Mouse (Mus musculus): ENCODE data around the gene Dnajc25.

The Dnajc25 gene

DNA sequence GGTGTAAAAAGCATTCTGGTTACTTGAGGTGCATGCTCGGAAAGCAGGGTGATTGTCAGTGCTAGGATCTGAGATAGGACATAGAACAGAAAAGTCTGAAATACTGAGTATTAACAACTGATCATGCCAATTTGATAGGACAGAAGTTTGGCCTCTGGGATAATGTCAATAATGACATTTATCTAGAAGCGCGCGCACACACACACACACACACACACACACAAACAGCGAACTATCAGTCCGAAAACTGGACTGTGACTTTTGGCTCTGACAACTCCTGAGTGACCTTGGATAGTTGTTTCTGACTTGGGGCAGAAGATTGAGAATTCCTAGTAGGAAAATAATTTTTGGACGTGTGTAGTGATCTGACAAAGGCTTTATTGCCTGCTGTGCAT is 8.9 kb downstream of the Dnajc25 start:
- no peak for DNase-seq (ENCODE audit: extremely low spot score, low spot score)

DNA sequence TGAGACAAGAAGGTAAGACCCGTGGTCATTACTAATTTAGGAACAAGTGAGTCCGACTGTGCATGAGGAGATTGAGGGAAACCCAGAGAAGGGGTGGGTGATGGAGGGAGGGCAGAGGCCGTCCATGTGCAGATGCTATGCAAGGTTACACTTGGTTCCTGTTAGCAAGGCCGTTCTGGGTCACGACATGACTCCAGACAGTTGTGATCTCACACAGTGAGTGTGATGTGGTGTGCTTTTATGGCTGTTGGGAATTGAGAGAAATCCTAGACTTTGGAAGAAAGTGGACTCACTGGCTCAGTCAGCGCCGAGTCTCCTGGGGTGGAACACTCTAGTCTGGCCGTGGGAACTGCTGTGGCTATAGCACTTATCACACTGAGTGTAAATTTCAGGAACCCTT is 11.3 kb downstream of the Dnajc25 start:
- peak; percentile 35 for DNase-seq (ENCODE audit: extremely low spot score, low spot score)

DNA sequence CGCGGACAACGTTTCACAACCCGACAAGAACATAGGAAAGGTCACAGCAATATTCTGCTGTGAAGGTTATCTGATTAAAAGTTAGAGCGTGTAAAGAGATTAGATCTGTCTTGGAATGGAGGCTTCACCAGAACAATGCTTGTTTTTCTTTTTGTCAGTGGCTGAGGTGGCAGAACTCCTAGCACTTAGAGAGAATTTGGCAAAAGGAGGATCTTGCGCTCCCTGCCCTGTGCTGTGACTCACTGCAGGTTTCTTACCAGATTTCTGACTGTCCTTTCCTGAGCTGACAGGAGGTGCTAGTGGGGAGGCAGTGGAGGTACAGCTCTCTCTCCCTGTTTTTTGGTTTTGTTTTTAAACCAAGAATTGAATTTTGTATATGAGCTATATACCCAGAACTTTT is 12.2 kb downstream of the Dnajc25 start:
- DNase-seq (ENCODE audit: extremely low spot score, low spot score): no peak

DNA sequence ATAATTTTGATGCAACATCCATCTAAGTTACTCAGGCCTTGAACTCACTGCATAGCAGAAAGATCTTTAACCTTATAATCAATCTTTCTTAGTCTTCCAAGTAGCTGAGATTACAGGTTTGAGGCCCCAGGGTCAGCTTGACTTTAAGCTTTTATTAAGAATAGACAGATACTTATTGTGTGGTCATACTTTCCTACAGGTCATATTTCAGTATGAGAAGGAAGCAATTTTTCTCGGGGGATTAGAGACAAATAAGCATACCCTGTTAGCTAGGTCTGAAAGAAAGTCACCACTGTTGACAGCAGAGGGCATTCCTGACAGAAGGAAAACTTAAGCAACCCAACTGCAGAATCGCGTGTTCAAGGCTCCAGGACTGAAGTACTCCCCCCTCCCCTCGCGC is 13.1 kb downstream of the Dnajc25 start:
- no peak for DNase-seq (ENCODE audit: extremely low spot score, low spot score)

DNA sequence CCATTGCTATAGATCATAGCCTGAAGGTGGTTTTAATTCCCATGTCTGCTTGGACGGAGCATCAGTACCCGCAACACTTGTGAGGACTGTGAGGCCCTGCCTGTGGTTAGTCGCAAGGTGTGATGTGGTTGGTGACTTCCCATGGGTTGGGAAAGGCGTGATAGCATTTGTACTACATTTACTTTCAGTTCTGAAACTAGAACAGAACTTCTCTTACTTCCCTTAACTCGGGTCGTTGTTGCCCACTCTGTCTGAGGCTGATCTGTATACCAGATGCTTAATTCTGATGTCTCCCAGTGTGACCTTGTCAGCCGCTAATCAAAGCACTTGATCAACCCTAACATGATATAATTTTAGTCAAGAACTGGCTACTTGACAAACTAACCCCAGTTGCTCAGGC is 14.3 kb downstream of the Dnajc25 start:
- DNase-seq (ENCODE audit: extremely low spot score, low spot score): no peak

DNA sequence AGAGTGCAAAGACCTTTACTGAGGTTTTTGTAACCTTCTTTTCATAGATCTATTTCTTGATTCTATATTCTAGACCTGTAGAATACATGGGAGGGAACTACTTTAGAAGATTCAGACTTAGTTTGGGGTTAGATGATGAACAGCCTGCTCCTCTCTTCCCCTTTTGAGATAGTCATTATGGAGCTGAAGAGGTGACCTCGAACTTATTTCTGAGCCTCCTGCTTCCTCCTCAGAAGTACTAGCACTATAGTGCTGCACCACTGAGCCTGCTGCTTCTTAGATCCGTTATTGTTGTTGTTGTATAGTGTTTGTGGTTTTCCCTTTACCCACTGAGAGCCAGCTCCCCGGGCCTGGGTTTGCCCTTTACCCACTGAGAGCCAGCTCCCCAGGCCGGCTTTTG is 14.8 kb downstream of the Dnajc25 start:
- DNase-seq (ENCODE audit: extremely low spot score, low spot score): no peak

DNA sequence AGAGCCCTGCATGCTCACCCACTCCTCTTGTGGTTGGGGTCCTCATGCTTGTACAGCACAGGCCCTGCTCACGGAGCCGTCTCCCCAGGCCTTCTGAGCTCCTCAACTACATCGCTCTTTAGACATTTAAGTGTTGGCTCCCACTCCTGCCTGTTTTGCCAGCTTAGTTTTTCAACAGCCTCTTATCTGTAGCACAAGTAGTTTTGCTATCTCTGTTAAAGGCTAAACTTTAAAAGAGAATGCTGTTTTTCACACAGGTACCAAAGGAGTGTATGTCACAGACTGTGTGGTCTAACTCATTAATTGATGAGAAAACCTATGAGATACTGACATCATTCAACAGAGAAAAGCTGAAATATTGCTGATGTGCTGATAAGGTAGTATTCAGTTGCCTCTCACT is 16.6 kb downstream of the Dnajc25 start:
- DNase-seq (ENCODE audit: extremely low spot score, low spot score): no peak

DNA sequence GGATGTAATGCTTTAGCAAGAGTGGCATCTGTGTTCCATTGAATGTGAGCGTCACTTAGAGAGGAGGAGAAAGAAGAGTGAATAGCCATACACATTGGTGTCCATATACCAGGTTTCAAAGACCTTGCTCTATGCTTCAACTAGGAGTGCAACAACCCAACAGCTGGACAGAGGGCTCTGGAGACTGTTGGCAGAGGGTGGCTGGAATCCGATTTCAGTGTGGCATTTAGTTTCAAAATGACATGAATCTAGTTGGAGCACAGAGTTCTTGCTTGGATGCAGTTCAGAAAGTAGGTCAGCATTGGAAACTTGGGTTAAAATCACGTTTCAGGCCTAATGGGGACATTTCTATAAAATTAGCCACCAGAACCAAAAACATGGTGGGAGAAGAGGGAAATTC is 20.3 kb downstream of the Dnajc25 start:
- DNase-seq (ENCODE audit: extremely low spot score, low spot score): no peak

DNA sequence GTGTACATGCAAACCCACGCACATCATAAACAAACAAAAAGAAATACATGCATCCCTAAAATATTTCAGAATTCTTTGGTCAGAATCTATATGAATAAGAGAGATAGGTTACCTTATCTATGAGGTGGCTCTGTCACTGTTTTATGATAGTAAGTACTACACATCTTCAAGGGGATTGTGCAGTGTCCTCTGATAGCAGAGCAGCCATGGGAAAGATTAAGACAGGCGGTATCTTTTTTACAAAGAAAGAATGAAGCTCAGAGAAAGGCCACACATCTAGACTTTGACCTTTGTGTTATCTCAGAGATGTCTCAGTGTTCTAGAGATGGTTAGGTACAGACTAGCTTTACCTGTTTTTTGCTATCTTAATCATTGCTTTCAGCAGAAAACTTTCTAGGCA is 22.1 kb downstream of the Dnajc25 start:
- no peak for DNase-seq (ENCODE audit: extremely low spot score, low spot score)

DNA sequence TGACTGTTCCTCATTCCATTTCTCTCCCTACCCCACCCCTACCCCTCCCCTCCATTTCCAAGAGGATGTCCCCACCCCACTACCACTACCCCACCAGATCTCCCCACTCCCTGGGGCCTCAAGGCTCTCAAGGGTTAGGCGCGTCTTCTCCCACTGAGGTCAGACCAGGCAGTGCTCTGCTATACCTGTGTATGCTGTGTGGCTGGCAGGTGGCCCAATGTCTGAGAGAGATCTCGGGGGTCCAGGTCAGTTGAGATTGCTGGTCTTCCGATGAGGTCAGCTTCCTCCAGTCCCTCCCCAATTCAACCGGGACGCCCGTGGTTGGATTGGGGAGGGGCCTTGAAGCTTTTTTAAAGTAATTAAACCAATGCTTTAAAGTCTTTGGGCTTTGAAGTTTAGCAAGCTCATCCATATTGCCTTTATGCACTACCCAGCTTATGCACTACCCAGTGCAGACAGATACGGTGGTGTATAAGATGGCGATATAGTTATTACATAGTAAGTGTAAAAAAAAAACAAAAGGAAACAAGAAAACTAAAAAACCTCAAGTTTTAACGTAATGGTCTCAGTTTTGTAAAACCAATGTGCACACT is 39.6 kb downstream of the Dnajc25 start:
- no peak for DNase-seq (ENCODE audit: extremely low spot score, low spot score)

DNA sequence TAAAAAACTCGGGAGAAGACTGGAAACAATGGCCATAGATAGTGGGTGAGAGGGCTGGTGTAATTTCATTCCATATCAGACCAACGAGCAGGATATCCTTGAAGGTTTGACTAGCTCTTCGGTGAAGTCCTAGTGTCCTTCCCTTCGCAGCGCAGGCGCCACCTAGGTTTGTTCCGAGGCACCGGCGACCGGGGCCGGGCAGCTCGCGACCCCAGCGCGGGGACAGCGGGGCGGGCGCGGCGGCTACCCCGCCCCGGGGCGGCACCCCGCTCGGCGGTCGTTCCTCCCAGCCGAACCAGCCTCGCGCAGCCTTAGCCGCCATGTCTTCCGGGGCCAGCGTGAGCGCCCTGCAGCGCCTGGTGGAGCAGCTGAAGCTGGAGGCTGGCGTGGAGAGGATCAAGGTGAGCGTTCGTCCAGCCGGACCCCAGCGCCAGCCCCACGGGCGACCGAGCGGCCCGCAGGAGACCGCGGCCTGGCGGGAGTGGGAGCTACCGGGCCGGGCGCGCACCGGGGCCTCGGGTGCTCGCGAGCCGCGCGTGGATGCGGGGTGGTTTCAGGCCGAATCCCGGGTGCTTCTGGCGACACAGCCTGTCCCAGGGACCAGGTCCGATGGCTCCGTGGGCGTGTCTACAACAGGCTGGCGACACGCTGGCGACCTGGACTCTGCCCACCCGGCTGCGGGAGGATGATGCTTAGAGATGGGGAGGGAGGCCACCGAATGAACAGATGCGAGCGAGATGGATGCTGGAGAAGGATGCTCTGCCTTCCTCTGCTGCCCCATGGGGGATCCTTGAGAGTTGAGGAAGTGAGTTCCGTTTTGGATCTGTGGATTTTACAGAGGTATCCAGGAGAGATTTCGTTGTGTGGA is 40.3 kb downstream of the Dnajc25 start, which contains the start of gene Gng10:
Gene Gng10, plus strand, starts transcription at position 171 of the 868 bp plus-strand sequence.
- DNase-seq (ENCODE audit: extremely low spot score, low spot score): peak; percentile 76

DNA sequence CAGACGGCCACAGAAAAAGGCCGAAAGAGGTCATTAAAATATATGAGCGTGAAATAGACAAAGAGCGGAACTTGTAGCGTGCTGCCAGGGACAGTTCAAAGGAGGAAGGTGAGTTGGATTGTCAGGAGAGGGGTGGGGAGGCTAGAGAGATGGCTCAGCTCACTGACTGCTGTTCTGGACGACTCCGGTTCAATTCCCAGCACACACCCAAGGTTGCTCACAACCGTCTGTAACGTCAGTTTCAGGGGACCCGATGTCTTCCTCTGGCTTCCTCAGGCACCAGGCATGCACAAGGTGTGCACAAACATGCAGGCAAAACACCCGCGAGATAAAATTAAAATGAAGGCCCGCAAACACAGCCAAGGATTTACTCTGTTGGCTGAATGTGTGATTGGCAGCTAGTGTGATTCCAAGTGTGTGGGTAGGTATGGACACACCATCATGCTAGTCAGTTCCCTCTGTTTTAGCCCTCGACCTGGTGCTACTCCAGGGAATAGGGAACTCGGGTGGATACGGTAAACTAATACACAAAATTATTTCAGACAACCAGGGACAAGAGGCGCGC is 41.0 kb downstream of the Dnajc25 start:
- no peak for DNase-seq (ENCODE audit: extremely low spot score, low spot score)

DNA sequence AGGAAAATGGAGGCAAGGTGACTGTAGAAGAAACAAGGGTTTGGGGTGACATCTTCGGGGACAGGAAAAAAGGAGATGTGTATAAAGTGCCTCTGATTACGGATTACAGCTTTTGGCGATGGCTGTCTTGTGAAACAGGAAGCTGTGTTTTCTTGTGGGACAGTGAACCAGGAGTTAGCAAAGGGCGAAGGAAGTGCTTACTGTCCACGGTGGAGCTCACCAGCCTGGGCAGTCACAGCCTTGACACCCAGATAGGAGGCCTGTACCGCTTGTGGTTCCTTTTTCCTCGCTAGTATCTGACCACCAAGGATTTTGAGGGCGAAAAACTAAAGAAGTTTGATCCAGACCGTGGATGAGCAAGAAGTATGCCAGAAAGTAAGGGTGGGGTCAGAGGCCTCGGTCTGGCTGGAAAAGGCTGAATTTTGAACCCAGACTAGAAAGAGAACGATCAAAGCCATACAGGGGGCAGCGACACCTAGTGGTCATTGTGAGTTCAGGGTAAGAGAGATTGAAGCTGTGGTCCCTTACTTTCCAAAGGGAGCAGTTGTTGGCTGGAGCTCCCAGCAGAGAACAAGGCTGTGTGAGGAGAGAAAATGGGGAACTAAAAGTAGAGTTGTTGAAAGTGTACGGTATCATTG is 41.7 kb downstream of the Dnajc25 start:
- peak; percentile 80 for DNase-seq (ENCODE audit: extremely low spot score, low spot score)

DNA sequence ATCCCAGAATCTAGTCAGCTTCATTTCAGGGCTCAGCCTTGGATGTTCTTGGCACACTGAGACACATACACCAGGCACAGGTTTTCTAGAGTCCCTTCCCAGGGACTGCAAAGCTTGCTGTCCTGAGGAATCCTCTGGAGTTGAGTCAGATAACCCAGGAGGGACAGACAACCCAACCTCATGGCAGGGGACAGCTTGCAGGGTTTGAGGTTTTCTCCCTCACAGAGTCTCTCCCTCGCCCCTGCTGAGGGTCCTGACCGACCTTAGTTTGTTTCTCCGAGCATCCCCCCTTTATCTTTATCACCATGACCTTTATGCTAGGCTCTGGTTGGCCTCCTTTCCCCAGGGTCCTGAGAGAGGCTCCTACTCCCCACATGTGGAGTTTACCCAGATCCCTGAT is 42.7 kb downstream of the Dnajc25 start:
- DNase-seq (ENCODE audit: extremely low spot score, low spot score): no peak

DNA sequence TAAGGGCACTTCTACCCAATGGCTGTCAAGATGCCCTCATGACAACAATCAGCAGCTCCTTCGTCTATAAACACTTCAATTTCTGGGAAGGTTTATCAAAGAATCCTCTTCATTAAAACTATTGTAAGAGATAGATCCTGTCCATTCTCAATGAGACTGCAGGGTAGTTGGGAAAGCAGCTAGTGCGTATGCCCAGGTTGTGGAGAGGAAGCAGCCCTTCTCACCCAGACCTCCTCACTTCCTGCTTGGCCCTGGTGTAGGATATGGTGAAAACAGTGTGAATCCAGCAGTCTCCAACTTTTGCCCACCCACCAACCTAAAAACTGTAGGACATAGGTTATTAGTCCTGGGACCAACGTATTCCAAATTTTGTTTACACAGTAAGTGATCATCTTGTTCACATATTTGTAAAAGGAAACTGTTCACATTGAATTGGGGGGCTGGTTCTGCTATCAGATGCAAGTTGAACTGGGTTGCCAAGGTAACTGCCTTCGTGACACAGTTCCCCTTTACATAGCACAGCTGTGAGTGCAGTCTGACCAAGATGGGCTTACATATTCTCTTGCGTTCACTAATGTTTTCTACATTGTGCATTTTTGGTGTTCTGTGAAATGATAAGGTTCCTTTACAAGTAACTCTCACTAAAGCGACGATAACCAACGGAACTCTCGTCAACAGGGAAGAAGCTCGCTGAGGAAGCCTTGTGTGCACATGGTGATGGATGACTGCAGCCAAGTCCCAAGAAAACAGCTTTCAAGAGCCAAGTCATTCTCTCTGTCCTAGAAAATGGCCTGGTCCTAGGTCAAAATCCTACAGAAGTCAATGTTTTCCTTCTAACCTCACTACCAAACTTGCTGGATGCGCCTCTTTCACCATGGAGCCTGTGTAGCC is 45.8 kb downstream of the Dnajc25 start:
- no peak for DNase-seq (ENCODE audit: extremely low spot score, low spot score)

DNA sequence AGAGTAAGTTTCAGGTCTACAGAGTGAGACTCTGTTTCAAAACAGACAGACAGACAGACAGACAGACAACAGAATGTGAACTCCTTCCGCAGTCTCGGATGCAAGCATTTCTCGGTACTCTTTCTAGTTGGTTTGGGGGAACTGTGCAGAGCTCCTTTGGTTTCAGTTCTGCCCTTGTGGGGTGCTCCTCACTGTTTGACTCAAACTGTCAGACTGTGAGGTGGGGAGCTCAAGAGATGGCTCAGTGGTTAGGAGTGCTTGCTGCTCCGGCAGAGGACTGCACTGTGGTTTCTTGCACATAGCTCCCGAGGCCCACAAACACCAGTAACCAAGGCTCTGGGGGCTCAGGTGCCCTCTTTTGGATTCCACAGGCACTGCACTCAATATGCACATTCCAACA is 48.2 kb downstream of the Dnajc25 start:
- no peak for DNase-seq (ENCODE audit: extremely low spot score, low spot score)

DNA sequence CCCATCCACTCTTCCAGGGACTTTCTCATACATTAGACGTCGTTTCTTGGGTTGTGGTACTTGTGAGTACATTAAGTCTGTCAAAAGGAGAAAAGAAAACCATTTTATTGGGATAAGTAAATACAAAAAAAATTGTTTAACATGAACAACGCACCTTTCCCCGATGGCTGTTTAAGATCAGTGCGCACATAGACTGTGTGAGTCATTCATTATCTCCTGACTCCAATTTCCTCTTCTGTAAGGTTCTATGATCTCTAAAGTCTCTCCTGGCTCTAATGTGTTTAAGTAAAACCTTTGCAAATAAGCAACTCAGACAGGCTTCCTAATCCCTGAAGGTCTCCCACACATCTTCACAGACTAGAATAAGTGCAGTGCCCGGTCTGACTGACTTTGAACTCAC is 49.0 kb downstream of the Dnajc25 start:
- DNase-seq (ENCODE audit: extremely low spot score, low spot score): no peak

DNA sequence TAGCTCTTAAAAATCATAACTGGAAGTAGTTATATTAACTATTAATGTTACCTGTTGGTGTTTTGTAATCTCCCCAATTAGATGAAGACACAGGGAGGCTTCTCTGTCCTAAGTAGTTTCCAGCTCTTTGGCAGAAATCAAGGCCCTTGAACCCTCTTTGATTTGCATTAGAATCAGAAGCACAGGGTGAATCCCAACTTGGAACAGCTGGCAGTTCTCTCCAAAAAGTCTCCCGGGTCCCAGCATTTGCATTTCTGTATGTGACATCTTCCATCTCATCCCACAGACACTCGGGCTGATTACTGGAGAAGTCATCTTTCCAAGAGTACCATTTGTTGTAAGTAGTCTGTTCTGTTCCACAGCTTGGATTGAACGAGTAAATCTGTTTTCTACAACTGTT is 52.4 kb downstream of the Dnajc25 start:
- no peak for DNase-seq (ENCODE audit: extremely low spot score, low spot score)

DNA sequence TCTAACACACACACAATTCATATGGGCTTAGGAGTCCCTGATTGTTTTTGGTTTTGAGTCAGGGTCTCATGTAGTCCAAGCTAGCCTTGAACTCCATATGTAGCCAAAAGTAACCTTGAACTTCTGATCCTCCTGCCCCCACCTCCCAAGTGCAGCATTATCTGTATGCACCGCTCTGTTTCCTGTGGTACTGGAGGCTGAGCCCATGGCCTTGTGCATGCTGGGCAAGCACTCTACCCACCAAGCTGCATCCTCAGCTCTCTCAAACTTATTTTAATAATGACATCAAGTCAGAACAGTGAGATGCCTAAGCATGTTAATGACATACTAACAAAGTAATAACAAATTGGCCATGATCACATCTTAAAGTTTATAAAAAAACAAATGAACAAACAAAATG is 56.2 kb downstream of the Dnajc25 start:
- no peak for DNase-seq (ENCODE audit: extremely low spot score, low spot score)

DNA sequence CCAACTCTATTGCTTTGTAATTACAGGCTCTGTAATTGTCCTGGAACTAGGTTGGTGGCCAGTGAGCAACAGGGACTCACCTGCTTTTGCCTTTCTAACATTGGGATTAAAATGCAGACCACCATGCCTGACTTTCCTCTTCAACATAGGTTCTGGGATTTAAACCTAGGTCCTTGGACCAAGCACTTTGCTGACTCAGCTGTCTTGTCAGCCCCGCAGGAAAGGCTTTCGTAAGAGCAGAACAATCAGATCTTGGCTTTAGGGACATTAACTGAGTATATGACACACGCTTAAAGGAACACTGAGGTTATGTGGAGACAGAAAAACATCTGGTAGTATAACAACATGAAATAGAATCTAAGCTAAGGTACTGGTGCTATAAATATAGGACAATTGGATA is 63.1 kb downstream of the Dnajc25 start:
- no peak for DNase-seq (ENCODE audit: extremely low spot score, low spot score)

DNA sequence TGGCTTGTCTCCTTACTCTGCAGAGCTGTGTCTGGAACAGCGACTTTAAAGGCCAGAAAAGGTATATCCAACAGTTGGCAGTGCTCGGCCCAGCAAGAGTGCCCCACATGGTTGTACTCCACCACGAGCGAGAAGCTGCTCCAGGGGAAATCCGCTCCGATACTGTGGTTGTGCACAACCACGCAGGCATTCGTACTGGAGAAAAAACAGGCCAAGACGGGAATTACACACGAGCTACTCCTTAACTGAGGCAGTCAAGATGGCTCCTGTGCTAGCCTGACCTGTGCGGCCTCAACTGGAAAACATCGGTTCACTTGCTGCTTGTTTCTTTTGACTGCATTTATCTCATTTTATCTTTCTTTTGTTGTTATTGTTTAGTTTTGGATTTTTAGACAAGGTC is 67.7 kb downstream of the Dnajc25 start:
- DNase-seq (ENCODE audit: extremely low spot score, low spot score): no peak
